Mouse (Mus musculus): ENCODE measurements around the gene AU022252.

DNA sequence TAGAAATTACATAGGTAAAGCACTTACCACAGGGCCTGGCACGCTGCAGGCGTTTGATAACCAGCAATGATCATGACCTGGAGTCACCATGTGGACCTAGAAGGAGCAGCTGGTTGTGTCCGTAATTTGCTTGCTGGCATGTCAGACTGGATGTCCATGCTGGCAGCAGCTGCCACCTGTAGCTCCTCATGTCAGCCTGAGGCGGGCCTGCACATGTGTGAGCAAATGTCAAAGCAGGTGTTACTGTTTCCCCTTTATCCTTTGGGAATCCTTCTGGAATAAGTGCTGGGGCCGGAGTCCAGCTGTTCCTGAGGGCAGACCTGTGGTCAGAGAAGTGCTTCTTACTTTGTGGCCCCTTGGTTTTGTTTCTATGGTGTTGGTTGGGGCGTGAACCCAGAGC is 34.4 kb downstream of the AU022252 start:
- no peak for TF ChIP-seq CTCF (IDR thresholded peaks at IDR 0.05; ENCODE audit: low read depth, low read length)
- no peak for TF ChIP-seq POLR2A (IDR thresholded peaks at IDR 0.05; ENCODE audit: insufficient read depth, low read length)

Data from ES-Bruce4 (cell line).